Mouse (Mus musculus): ENCODE results near the gene Atp6v1c2. TPM values are rescaled to one million over a fixed set of nuclear protein-coding genes. Genes with fewer than 3 reads are reported as not detected.
A peak's percentile ranks its signal among the peaks of the same experiment; 100 is the strongest.

Atp6v1c2 gene
- polyA plus RNA-seq, 1 experiment from 2014 or later: 0.44 TPM

GRCm38 (mm10) chr12:17289060-17289459, 40.1 kb downstream of the Atp6v1c2 start:
- H3K4me2 ChIP-seq: no peak overlapping the region
- H3K27me3 ChIP-seq (ENCODE audit: control insufficient read depth, insufficient read depth, low read length): no peaks in the 10 kb centered on the region
- no peak overlapping the region for H3K4me3 ChIP-seq (ENCODE audit: low read depth, low read length)
- no peak for ATAC-seq (replicated peaks; ENCODE audit: insufficient number of reproducible peaks, low FRiP score, low TSS enrichment)
- 59% methylated on average over 2 of the region's 2 CpGs for WGBS (ENCODE audit: insufficient replicate concordance)
- H3K27ac ChIP-seq (ENCODE audit: low read depth, low read length): no peak overlapping the region
- no peaks in the 10 kb centered on the region for H3K9me3 ChIP-seq (replicated peaks; ENCODE audit: control insufficient read depth, low read length)
- H3K4me1 ChIP-seq (ENCODE audit: control insufficient read depth, insufficient read depth, low read length): no peaks in the 10 kb centered on the region
- peaks cover 4% of the 10 kb centered on the region for H3K36me3 ChIP-seq (ENCODE audit: control insufficient read depth, insufficient read depth, low read length)
- no peak overlapping the region for H3K9ac ChIP-seq (ENCODE audit: low read depth, low read length)

- Histone ChIP-seq H3K4me1 (ENCODE audit: control insufficient read depth, insufficient read depth, low read length) (no peaks in the 10 kb centered on the region), H3K27ac (ENCODE audit: low read depth, low read length) (no peak overlapping the region), H3K4me2 (no peak overlapping the region), H3K9me3 (replicated peaks; ENCODE audit: control insufficient read depth, low read length) (no peaks in the 10 kb centered on the region), H3K27me3 (ENCODE audit: control insufficient read depth, insufficient read depth, low read length) (no peaks in the 10 kb centered on the region), H3K9ac (ENCODE audit: low read depth, low read length) (no peak overlapping the region), H3K4me3 (ENCODE audit: low read depth, low read length) (no peak overlapping the region), H3K36me3 (ENCODE audit: control insufficient read depth, insufficient read depth, low read length) (peaks cover 6% of the 10 kb centered on the region)
- WGBS (ENCODE audit: insufficient replicate concordance): 53% methylated on average over 4 of the region's 4 CpGs
- ATAC-seq (replicated peaks; ENCODE audit: insufficient number of reproducible peaks, low FRiP score, low TSS enrichment): no peak; the same call in 1 of the 2 replicates
These were observed 40.7 kb downstream of the Atp6v1c2 start for GRCm38 (mm10) chr12:17288496-17288895.

- Histone ChIP-seq H3K9ac (ENCODE audit: low read depth, low read length) (no peak overlapping the region), H3K27me3 (ENCODE audit: control insufficient read depth, insufficient read depth, low read length) (no peaks in the 10 kb centered on the region), H3K27ac (ENCODE audit: low read depth, low read length) (no peak overlapping the region), H3K4me2 (no peak overlapping the region), H3K36me3 (ENCODE audit: control insufficient read depth, insufficient read depth, low read length) (peaks cover 56% of the 10 kb centered on the region), H3K4me3 (ENCODE audit: low read depth, low read length) (no peak overlapping the region), H3K9me3 (replicated peaks; ENCODE audit: control insufficient read depth, low read length) (no peaks in the 10 kb centered on the region), H3K4me1 (ENCODE audit: control insufficient read depth, insufficient read depth, low read length) (peaks cover under 1% of the 10 kb centered on the region)
- WGBS (ENCODE audit: insufficient replicate concordance): 81% methylated on average over 7 of the region's 7 CpGs
- ATAC-seq (replicated peaks; ENCODE audit: insufficient number of reproducible peaks, low FRiP score, low TSS enrichment): no peak
These were observed 55.3 kb downstream of the Atp6v1c2 start for GRCm38 (mm10) chr12:17273841-17274240.

- WGBS (ENCODE audit: insufficient replicate concordance): 76% methylated on average over 1 of the region's 1 CpGs
- no peak overlapping the region for H3K4me2 ChIP-seq
- no peak overlapping the region for H3K4me3 ChIP-seq (ENCODE audit: low read depth, low read length)
- no peaks in the 10 kb centered on the region for H3K27me3 ChIP-seq (ENCODE audit: control insufficient read depth, insufficient read depth, low read length)
- no peaks in the 10 kb centered on the region for H3K9me3 ChIP-seq (replicated peaks; ENCODE audit: control insufficient read depth, low read length)
- H3K27ac ChIP-seq (ENCODE audit: low read depth, low read length): no peak overlapping the region
- H3K9ac ChIP-seq (ENCODE audit: low read depth, low read length): no peak overlapping the region
- no peak for ATAC-seq (replicated peaks; ENCODE audit: insufficient number of reproducible peaks, low FRiP score, low TSS enrichment)
- H3K36me3 ChIP-seq (ENCODE audit: control insufficient read depth, insufficient read depth, low read length): peaks cover 40% of the 10 kb centered on the region
- peaks cover 10% of the 10 kb centered on the region for H3K4me1 ChIP-seq (ENCODE audit: control insufficient read depth, insufficient read depth, low read length)
These were observed 57.9 kb downstream of the Atp6v1c2 start for GRCm38 (mm10) chr12:17271272-17271671.

- Histone ChIP-seq H3K27me3 (ENCODE audit: control insufficient read depth, insufficient read depth, low read length) (no peaks in the 10 kb centered on the region), H3K4me3 (ENCODE audit: low read depth, low read length) (peak overlapping the region; percentile 95), H3K4me1 (ENCODE audit: control insufficient read depth, insufficient read depth, low read length) (peaks cover 10% of the 10 kb centered on the region), H3K27ac (ENCODE audit: low read depth, low read length) (peak overlapping the region; percentile 77; the same call in 1 of the 2 replicates), H3K9me3 (replicated peaks; ENCODE audit: control insufficient read depth, low read length) (no peaks in the 10 kb centered on the region), H3K4me2 (peak overlapping the region; percentile 67), H3K36me3 (ENCODE audit: control insufficient read depth, insufficient read depth, low read length) (peaks cover 14% of the 10 kb centered on the region), H3K9ac (ENCODE audit: low read depth, low read length) (peak overlapping the region; percentile 94)
- WGBS (ENCODE audit: insufficient replicate concordance): 18% methylated on average over 4 of the region's 4 CpGs
- ATAC-seq (replicated peaks; ENCODE audit: insufficient number of reproducible peaks, low FRiP score, low TSS enrichment): no peak
These were observed 61.8 kb downstream of the Atp6v1c2 start for GRCm38 (mm10) chr12:17267316-17267715.

- Histone ChIP-seq H3K4me1 (ENCODE audit: control insufficient read depth, insufficient read depth, low read length) (peaks cover 10% of the 10 kb centered on the region), H3K36me3 (ENCODE audit: control insufficient read depth, insufficient read depth, low read length) (peaks cover 10% of the 10 kb centered on the region; the same call in 1 of the 2 replicates), H3K4me2 (peak overlapping the region; percentile 67), H3K27ac (ENCODE audit: low read depth, low read length) (peak overlapping the region; percentile 77), H3K9me3 (replicated peaks; ENCODE audit: control insufficient read depth, low read length) (no peaks in the 10 kb centered on the region), H3K9ac (ENCODE audit: low read depth, low read length) (peak overlapping the region; percentile 94), H3K4me3 (ENCODE audit: low read depth, low read length) (peak overlapping the region; percentile 95), H3K27me3 (ENCODE audit: control insufficient read depth, insufficient read depth, low read length) (no peaks in the 10 kb centered on the region)
- WGBS (ENCODE audit: insufficient replicate concordance): 0% methylated on average over 21 of the region's 21 CpGs
- ATAC-seq (replicated peaks; ENCODE audit: insufficient number of reproducible peaks, low FRiP score, low TSS enrichment): peak; percentile 70
These were observed 62.5 kb downstream of the Atp6v1c2 start for GRCm38 (mm10) chr12:17266673-17266990.

- Histone ChIP-seq H3K27ac (ENCODE audit: low read depth, low read length) (peak within 1 kb of the TSS; percentile 77), H3K9ac (ENCODE audit: low read depth, low read length) (peak within 1 kb of the TSS; percentile 94), H3K36me3 (ENCODE audit: control insufficient read depth, insufficient read depth, low read length) (peaks cover 8% of the 10 kb centered on the region; the same call in 1 of the 2 replicates), H3K9me3 (replicated peaks; ENCODE audit: control insufficient read depth, low read length) (no peaks in the 10 kb centered on the region), H3K4me3 (ENCODE audit: low read depth, low read length) (peak within 1 kb of the TSS; percentile 95), H3K4me2 (peak within 1 kb of the TSS; percentile 67), H3K27me3 (ENCODE audit: control insufficient read depth, insufficient read depth, low read length) (no peaks in the 10 kb centered on the region), H3K4me1 (ENCODE audit: control insufficient read depth, insufficient read depth, low read length) (peaks cover 10% of the 10 kb centered on the region)
- peak; percentile 96 for ATAC-seq (replicated peaks; ENCODE audit: insufficient number of reproducible peaks, low FRiP score, low TSS enrichment)
- WGBS (ENCODE audit: insufficient replicate concordance): 1% methylated on average over 45 of the region's 48 CpGs
These were observed 63.0 kb downstream of the Atp6v1c2 start, which contains the start of gene Pdia6 for GRCm38 (mm10) chr12:17265971-17266672. Pdia6 (plus strand) TSS chr12:17266545.

- no peak overlapping the region for H3K9ac ChIP-seq (ENCODE audit: low read depth, low read length)
- H3K4me2 ChIP-seq: no peak overlapping the region
- ATAC-seq (replicated peaks; ENCODE audit: insufficient number of reproducible peaks, low FRiP score, low TSS enrichment): no peak
- H3K36me3 ChIP-seq (ENCODE audit: control insufficient read depth, insufficient read depth, low read length): 0 out of 2 replicates have a peak, but pooled peaks cover 3% of the 10 kb centered on the region
- no peak overlapping the region for H3K27ac ChIP-seq (ENCODE audit: low read depth, low read length)
- peaks cover 10% of the 10 kb centered on the region for H3K4me1 ChIP-seq (ENCODE audit: control insufficient read depth, insufficient read depth, low read length)
- 77% methylated on average over 2 of the region's 2 CpGs for WGBS (ENCODE audit: insufficient replicate concordance)
- H3K27me3 ChIP-seq (ENCODE audit: control insufficient read depth, insufficient read depth, low read length): no peaks in the 10 kb centered on the region
- H3K9me3 ChIP-seq (replicated peaks; ENCODE audit: control insufficient read depth, low read length): no peaks in the 10 kb centered on the region
- H3K4me3 ChIP-seq (ENCODE audit: low read depth, low read length): no peak overlapping the region
These were observed 64.3 kb downstream of the Atp6v1c2 start for GRCm38 (mm10) chr12:17264826-17265225.

GRCm38 (mm10) chr12:17263881-17264280, 65.3 kb downstream of the Atp6v1c2 start:
- 51% methylated on average over 3 of the region's 3 CpGs for WGBS (ENCODE audit: insufficient replicate concordance)
- no peak for ATAC-seq (replicated peaks; ENCODE audit: insufficient number of reproducible peaks, low FRiP score, low TSS enrichment)
- no peak overlapping the region for H3K27ac ChIP-seq (ENCODE audit: low read depth, low read length)

More at GRCm38 (mm10) chr12:17263881-17264280, 65.3 kb downstream of the Atp6v1c2 start:
- Histone ChIP-seq H3K4me2 (no peak overlapping the region), H3K27me3 (ENCODE audit: control insufficient read depth, insufficient read depth, low read length) (no peaks in the 10 kb centered on the region), H3K4me3 (ENCODE audit: low read depth, low read length) (no peak overlapping the region), H3K9me3 (replicated peaks; ENCODE audit: control insufficient read depth, low read length) (no peaks in the 10 kb centered on the region), H3K9ac (ENCODE audit: low read depth, low read length) (no peak overlapping the region), H3K4me1 (ENCODE audit: control insufficient read depth, insufficient read depth, low read length) (peaks cover 10% of the 10 kb centered on the region), H3K36me3 (ENCODE audit: control insufficient read depth, insufficient read depth, low read length) (no peaks in the 10 kb centered on the region)
